Mouse (Mus musculus): ENCODE results near the gene Zfp292.

The Zfp292 gene

DNA sequence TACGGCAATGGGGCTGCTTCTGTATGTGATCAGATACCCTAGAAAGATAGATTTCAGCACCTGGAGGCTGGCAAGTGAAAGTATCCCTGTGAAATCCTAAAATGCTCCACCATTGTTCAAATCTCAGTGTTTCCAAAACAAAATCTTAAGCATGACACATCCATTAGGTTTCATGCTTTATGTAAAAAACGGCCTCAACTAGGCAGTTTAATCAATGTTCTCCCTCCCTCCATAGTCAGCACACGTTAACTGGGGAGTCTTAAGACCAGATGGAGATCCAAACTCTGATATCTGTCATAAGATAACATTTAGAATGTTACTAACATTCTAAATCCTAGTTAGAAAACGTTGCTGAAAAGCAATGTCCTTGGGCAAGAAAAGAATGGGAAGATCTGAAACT is 909 bp downstream of the Zfp292 start:
- no peak for DNase-seq

GRCm38 (mm10) chr4:34880921-34881650 is 1.7 kb downstream of the Zfp292 start:
- no peak for DNase-seq

- no peak for DNase-seq
Measured at GRCm38 (mm10) chr4:34874234-34874633, 8.5 kb downstream of the Zfp292 start.

DNA sequence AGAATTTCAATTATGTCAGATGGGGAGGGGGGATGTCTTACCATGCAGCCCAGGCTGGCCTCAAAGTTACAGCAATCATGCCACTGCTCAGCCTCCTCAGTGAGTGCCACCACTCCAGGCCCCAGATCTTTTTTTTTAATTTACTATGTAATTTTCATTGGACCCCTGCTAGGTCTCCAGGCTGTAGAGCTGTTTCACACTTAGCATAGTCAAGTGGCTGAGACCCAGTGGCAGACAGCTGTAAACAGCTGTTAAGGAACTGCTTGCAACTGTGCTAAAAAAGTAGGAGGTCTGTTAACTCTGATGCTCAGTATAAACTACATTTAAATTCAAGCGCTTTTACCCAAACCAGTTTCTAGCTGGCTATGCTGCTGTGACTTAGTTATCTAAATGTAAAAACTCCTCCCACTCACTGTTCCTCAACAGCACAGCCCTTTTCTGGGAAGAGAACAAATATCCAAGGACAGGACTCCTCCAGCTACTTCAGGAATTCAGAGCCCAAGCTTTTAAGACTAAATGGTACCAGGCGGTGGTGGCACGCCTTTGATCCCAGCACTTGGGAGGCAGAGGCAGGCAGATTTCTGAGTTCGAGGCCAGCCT is 9.8 kb downstream of the Zfp292 start:
- DNase-seq, result peak; percentile 59

GRCm38 (mm10) chr4:34869813-34870212 is 12.9 kb downstream of the Zfp292 start:
- no peak for DNase-seq

- DNase-seq, result no peak
Measured at GRCm38 (mm10) chr4:34861438-34861837, 21.3 kb downstream of the Zfp292 start.

DNA sequence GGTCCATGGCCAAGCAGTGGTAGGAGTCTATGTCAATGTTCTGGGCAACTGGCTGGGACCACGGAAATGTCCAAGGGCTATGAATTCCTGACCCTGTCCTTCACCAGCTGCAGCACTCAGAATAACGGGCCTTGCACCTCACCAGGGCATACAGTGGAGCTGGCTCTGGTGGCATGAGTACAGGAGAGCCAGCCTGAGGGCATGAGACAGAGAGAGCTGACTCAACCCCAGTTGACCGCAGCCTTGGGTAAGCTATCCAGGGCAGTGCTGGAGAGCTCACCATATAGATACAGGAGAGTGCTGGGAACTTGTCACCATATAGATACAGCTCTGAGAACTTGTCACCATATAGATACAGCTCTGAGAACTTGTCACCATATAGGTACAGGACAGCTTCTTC is 23.3 kb downstream of the Zfp292 start:
- no peak for DNase-seq

GRCm38 (mm10) chr4:34858903-34859302 is 23.9 kb downstream of the Zfp292 start:
- no peak for DNase-seq

DNA sequence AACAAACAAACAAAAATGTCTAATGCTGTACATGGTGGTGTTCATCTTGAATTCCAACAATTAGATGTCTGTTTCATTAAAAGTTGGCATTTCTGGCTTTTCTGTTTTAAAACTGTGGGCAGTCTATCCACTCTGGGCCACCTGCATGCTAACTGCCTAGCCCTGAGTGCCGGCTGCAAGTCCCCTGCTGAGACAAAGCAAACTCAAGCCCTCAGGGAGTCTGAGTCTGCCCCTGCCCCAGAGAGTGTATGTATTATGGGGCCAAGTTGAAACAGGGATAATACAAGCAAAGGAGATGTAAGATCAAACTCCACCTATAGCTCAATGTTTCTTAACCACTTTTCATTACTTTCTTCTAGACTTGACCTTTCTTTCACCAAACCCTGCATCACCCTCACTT is 26.8 kb downstream of the Zfp292 start:
- no peak for DNase-seq

GRCm38 (mm10) chr4:34852051-34852450 is 30.7 kb downstream of the Zfp292 start:
- DNase-seq, result peak; percentile 47

- DNase-seq, result no peak
Measured at GRCm38 (mm10) chr4:34850156-34850555, 32.6 kb downstream of the Zfp292 start.

GRCm38 (mm10) chr4:34847679-34848309 is 35.0 kb downstream of the Zfp292 start:
- no peak for DNase-seq

- DNase-seq, result no peak
Measured at GRCm38 (mm10) chr4:34843839-34844238, 38.9 kb downstream of the Zfp292 start.

DNA sequence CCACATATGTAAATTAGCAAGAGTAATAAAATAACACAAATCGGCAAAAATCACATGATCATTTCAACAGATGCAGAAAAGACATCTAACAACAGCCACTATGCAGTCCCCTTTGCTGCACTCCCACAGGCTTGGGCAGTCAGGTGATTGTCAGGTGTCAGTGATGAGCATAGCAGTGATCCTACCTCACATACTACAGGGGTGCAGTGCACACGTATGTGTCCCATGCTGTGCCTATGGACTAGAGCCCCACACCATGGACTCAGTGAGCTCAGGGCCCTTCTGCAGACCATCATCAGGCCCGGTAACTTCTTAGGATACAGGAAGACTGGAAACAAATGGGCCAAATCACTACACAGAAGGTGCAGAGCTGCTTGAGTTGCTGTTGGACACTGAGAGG is 39.9 kb downstream of the Zfp292 start:
- no peak for DNase-seq

GRCm38 (mm10) chr4:34831496-34831895 is 51.3 kb downstream of the Zfp292 start:
- no peak for DNase-seq

- no peak for DNase-seq
Measured at GRCm38 (mm10) chr4:34829456-34829855, 53.3 kb downstream of the Zfp292 start.

DNA sequence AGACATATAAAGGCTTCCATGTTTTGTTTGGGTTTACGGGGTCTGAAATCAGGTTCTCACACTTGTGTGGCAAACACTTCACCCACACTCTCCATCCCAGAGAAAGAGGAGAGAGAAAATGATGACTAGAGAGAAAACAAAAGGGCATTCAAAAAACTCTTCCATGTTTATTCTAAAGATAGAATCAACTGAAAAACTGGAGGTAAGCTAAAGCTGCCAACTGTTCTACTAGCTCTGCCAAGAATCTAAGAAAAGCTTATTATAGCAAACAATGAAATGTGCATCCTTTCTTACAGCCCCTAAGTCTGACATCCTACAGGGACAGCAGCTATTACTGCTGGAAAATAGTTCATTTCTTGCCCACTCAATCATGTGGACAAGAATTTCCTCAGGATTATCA is 58.9 kb downstream of the Zfp292 start:
- DNase-seq, result no peak

DNA sequence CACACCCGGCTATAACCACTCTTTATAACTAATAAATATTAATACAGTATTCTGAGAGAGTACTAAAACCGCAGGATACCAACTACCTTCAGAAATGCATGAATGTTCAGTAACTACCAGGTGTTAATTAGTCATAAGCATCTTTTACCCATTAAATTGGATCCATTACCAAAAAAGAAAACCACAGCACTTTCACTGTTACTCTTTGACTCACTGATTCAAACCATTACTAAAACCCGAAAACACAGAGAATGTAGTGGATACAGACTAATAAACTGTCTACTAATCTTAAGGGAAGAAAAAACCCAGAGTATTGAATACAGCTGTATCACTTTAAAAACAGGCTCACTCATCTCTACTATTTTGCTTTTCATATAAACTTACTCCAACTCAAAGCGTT is 62.9 kb downstream of the Zfp292 start:
- DNase-seq, result no peak

GRCm38 (mm10) chr4:34801166-34802034 is 81.4 kb downstream of the Zfp292 start:
- no peak for DNase-seq

- DNase-seq, result no peak
Measured at GRCm38 (mm10) chr4:34798005-34798404, 84.8 kb downstream of the Zfp292 start.

DNA sequence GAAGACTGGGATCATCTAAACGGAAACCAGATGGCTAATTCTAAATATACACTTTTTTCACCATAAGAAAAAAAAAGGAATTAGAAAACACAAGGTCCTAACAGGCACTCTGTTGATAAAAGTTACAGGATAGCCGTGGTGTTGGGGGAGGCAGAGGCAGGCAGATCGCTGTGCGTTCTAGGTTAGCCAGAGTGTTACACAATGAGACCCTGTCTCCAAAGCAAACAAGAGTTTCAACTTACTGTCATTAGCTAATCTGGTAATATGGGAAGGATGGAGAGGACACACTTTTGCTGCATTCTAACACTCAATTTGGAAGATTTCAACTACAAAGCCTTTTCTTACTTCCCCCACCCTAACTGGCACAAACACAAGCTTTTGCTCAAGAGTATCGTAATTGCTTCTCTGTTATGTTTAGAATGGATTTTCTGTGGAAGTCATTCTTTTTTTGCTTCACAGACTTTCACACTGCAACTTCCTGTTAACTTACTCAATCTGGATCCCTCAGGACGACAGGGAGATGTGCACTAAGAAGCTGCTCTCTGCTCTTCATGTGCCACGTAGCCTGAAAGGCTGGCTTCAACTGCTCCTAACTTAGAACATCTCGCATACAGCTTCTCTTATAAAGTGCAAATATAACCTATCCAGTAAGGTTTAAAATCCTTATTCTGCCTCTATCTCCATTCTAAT is 85.3 kb downstream of the Zfp292 start:
- no peak for DNase-seq

GRCm38 (mm10) chr4:34796294-34796693 is 86.5 kb downstream of the Zfp292 start:
- DNase-seq, result no peak

DNA sequence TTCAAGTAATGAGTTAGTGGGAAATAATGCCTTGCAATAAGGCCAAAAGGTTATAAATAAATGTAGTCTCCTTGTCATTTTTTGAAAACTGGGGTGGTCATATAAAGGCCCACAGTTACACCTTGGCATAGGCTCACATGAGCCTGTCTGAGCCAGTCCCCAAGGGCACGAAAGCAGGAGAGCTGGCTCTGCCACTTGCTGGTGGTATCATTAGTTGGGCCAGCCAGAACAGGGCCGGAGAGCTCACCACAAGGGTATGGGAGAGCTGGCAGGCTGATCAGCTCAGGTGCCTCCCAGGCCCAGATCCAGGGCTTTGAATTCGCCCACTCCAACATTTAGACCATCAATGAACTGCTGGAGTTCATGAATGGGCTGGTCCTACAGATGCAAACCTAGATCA is 96.3 kb downstream of the Zfp292 start:
- DNase-seq, result peak; percentile 16

Data from kidney, postnatal 10 days (tissue).